Mouse (Mus musculus) common myeloid progenitor, adult 5-6 weeks (primary cell): ENCODE data around the gene Tle1. TPM values are rescaled to one million over a fixed set of nuclear protein-coding genes. Genes with fewer than 3 reads are reported as not detected.

Experiments used
- ATAC-seq: replicated peaks from 2 replicates; pipeline ENCODE4 v1.8.0; 2016; ENCODE audit warnings: low read depth, mild to moderate bottlenecking, moderate TSS enrichment, inconsistent platforms; ENCODE audit not compliant: poor library complexity, severe bottlenecking
- total RNA-seq: library from RNA; stranded (forward); fragments of 200-1000, 187-1606 nt; gene quantifications from 2 replicates; pipeline ENCODE4 v1.2.3, GENCODE M21; 2017

Tle1 gene
- total RNA-seq, 1 experiment from 2014 or later = 17.9 TPM

GRCm38 (mm10) chr4:72166561-72166960 lies 34.2 kb downstream of the Tle1 start:
- ATAC-seq = no peak

DNA sequence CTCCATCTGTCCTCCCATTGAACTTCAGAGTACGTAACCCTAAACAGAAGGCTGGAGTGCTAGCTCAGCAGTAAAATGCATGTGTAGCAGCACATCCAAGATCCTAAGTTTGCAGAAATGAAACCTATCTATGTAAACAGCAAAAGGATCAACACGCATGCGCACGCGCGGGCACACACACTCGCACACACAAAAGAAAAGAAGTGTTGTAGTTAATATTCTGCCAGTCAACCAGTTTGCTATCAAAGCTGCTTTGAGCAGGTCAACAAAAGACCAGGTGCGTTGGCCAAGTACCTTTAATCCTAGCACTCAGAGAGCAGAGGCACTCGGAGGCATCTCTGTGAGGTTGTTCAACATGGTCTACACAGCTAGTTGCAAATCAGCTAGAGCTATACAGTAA lies 35.0 kb downstream of the Tle1 start:
- ATAC-seq = no peak

DNA sequence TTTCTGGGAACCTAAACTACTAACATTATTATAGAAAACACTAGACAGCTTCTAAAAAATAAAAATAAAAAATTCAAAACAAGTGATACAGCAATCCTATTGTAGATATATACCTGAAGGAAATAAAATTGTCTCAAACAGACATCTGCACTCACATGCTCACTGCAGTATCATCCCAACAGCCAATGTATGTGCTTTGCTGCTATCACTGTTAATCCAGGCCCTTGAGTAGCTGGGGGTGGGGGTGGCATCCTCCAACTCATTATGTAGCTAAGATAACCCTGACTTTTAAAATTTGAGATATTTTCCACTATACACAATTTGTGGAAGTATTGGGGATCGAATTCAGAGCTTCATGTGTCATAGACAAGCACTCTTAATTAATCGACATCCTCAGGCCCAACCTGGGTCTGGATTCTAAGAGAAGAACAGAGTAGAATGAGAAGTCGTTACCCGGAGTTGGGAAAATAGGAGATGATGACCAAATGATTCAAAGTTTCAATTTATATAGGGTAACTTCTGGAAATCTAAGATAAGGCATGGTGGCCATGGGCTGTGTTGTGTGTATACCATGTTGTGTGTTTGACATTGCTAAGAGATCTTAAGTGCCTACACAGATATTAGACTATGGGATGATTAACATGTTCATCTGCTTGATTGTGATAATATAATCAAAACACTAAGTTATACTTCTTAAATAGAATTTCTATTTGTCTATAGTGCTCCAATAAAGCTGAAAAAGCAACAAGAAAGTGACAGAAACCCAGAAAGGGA lies 38.1 kb downstream of the Tle1 start:
- ATAC-seq = no peak

DNA sequence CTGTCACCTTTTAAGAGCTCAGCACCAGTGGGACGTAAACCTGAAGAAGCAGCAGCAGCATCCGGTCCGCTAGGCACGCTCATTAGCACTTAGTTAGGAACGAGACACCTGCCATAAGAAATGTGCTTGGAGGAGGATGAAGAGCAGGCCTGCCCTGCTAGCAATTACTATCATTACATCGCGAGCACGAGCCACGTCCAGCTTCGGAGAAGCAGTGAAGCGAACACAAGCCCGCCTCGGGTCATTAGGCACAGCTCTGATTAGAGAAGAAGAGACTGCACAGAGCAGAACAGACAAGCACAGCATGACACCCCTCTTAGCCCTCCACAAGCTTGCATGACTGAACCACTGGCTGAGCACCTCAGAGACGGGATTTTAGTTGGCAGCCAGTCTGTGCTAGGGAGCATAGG lies 40.6 kb downstream of the Tle1 start:
- no peak for ATAC-seq

DNA sequence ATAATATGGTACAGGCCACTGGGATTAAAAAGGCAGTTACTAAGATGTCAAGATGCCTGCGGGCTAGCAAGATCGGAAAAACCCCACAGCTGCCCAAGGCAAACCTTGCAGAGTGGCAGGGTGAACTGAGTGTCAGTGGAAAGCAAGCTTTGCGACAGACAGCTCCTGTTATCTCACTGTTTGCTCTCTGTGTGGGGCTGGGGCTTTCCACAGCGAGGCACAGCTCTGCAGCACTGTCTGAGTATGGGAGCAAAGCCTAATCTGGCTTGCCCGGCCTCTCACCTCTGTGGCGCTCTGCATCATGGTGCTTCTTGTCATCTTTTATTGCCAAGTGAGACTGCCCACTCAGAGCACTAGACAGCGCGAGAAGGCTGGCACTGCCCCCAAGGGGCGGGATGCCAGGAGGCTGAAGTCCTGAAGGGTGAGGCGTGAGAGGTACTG lies 42.8 kb downstream of the Tle1 start:
- ATAC-seq = no peak

DNA sequence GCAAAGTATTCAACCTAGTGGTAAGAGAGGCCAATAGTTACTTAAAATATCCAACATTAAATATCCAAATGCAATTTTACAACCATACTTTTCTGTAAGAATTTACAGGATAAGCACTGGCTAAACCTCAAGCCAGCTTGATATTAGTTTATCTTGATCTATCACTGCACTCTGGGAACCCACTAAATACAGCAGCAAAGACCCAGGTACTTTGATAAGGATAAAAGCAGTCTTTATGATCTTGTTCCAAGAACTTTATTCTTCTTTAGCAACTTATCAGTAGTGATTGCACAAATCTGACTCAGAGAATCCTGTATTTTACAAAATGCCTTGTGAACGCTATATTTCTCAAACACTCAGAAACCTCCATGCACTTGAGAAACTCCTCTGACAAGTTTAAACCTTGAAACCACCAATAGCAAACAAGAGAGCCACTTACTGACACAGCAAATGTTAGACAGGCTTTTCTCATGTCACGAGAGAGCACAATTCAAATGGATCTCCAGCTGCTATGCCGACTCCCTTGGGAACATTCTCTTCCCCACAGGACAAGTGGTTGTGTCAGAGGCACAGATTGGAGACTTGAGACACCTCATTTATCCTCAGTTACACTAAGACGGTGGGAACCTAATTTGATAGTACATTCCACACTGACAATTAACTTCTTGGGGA lies 50.1 kb downstream of the Tle1 start:
- ATAC-seq = no peak

- ATAC-seq = no peak
Observed at GRCm38 (mm10) chr4:72146003-72146402, 54.7 kb downstream of the Tle1 start.

- no peak for ATAC-seq
Observed at GRCm38 (mm10) chr4:72144541-72144940, 56.2 kb downstream of the Tle1 start.

DNA sequence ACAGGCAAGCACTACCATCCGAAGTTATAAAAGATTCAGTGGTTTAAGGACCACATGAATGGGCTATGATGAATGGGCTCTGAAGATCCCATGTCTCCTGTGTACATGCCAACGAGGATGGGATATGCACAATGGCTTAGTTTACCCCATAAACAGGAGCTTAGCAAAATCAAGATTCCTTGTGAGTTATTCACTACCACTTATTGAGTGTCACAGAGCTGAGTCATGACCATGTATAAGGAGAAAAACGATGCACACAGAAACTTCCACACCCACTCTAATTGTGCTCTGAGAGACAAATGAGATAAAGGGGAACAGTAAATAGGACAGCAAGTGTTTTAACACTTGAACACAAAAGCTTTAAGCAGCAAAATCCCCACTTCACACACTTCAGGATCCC lies 60.0 kb downstream of the Tle1 start:
- no peak for ATAC-seq

DNA sequence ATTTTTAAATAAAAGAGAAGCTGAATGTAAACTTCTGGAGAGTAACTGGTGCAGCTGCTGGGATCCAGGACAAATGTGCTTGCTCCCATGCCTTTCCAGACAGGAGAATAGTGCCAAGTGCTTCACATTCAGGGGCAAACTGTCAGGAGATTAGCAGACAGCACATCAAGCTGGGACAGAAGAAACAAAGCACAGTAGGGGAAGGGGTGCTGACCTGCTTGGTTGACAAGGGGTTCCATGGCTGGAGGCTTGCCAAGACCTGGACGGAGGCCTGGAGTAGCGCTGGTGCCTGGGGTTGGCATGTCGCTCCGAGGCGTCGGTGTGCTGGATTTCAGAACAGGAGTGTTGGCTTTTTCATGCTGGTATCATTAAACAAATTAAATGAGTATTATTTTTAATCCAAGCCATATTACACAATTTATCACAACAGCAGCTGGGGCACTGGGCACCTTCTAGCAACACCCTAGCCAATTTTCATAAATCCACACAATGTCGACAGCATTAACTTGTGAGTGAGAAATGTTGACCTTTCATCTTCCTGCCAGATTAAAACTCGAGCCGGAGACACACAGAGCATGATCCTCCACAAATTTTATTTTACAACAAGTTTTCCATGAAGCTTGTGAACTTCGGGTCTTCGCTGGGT lies 61.1 kb downstream of the Tle1 start:
- no peak for ATAC-seq

GRCm38 (mm10) chr4:72138264-72139080 lies 62.2 kb downstream of the Tle1 start:
- ATAC-seq = no peak

GRCm38 (mm10) chr4:72132646-72133045 lies 68.1 kb downstream of the Tle1 start:
- no peak for ATAC-seq

DNA sequence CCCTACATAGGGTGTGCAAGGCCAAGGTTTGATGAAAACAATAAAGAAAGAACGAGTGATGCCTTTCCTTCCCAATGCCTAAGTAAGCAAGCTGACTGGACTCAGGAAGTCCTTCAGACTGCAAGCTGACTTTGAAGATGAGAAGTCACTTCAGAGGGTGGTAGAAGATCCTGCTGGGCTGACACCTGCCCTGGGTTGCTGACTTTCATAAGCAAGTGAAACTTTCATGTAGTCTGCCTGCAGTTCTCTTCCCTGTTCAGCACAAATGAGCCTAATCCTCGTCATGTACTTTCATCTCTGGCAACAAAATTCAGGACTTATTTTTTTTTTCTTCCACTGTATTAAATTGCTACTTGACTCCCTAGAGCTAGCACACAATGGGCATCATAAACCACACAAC lies 73.1 kb downstream of the Tle1 start:
- ATAC-seq = no peak

DNA sequence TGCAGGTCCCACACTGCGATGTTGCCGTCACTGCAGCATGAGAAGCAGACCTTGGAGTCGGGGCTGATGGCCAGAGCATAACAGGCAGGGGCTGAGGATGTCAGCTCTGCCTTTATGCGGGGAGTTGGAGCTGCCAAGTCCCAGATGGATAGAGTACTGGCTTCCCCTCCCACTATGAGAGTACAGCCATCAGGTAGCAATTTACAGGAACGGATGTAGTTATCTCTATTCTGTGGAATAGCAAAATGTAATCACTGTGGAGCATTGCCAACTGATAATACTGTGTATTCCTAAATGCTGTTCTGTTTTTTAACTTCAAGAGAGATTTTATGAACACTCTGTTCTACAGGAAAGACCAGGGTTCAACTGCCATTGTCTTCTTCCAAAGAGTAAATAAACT lies 75.9 kb downstream of the Tle1 start:
- ATAC-seq = no peak

GRCm38 (mm10) chr4:72122837-72123236 lies 77.9 kb downstream of the Tle1 start:
- no peak for ATAC-seq

DNA sequence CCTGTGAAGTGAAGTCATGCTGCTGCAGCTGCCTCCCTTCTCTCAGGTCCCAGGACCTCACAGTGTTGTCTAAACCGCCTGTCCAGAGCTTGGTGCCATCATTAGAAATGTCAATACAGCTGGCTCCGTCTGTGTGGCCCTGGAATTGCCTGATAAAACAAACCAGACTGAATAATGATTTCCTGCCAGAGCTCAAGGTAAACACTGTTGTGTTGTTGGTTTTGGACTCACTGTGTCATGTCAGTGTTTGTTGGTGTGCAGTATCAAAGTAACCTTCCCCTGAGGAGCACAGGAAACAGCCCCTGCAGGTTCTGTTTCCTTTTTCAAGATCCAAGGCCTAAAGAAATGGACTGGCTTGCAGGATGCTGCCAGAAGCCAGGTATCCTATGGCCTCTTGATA lies 78.4 kb downstream of the Tle1 start:
- no peak for ATAC-seq

GRCm38 (mm10) chr4:72120050-72120449 lies 80.7 kb downstream of the Tle1 start:
- peak; percentile 47; the same call in 1 of the 2 replicates for ATAC-seq

GRCm38 (mm10) chr4:72105702-72106101 lies 95.0 kb downstream of the Tle1 start:
- ATAC-seq = no peak

DNA sequence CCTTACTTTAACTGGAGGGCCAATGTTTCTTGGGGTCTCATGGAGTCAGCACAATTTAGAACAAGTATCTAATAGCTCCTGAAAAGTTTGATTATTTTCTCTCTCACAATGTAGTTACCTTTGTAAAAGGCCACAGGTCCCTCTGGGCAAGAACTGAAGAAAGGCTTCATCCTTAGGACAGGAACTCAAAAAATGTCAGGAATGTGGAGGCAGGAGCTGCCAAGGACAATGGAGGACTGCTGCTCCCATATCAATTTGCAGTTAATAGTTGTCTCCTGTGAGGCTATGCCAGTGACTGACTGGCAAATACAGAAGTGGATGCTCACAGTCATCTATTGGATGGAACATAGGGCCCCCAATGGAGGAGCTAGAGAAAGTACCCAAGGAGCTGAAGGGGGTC lies 96.5 kb downstream of the Tle1 start:
- ATAC-seq = no peak

DNA sequence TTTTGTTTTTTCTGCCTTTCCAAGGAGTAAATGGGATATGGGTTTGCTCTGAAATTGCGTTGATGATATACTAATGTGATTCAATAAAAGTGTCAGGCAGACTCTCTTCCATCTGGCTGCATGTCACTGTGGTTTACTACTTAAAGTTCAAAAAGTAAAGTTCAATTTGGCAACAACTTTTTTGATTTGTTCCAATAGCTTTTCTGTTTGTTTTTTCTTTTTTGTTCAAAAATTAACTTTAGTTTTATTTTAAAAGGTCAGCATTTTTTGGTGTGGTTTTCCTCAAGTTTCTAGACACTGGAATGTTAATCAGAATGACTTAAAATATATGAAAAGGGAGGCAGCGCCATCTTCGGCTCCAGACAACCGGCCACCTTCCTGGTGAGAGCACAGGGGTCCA lies 112.9 kb downstream of the Tle1 start:
- no peak for ATAC-seq
